Mouse (Mus musculus): ENCODE measurements around the gene Myadm. TPM values are rescaled to one million over a fixed set of nuclear protein-coding genes. Genes with fewer than 3 reads are reported as not detected.

Gene Myadm
- polyA plus RNA-seq, 1 experiment from 2014 or later, result 128 TPM

DNA sequence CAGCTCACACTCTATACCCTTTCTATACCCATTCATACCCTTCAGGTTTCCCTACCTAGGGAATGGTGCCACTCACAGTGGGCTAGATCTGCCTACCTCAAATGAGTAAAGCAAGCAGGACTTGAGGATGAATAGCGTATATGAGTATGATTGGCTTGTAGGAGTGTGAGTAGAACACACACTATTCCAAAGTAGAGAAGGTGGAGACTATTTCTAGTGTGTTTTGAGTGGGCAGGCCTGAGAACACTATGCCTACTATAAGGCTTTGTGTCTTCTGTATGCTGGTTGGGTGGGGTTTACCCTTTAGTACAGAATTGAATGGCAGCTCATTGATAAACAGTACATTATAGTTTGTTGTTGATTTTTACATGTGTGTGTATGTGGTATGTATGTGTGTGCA, 34.9 kb downstream of the Myadm start:
- no peak overlapping the region for H3K4me3 ChIP-seq (ENCODE audit: inconsistent target)
- 100% methylated on average over 1 of the region's 1 CpGs for WGBS (ENCODE audit: missing documents)

DNA sequence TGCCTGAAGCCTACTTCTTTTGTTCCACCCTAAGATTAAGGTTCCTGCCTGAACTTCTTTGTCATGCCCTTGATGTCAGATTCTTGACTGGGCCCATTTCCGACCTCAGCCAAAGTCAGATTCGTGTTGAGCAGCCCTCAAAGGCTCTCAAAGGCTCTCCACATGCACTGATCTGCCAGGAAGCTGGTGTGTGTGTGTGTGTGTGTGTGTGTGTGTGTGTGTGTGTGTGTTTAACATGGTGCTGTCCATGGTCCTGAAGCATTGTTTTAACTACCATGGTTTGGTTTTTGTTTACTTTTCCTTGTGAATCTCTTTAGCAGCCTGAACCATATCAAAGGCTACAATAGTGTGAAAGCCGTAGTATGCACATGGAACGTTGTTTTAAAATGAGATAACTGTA, 39.1 kb downstream of the Myadm start:
- no peak overlapping the region for H3K4me3 ChIP-seq (ENCODE audit: inconsistent target)
- H3K36me3 ChIP-seq (ENCODE audit: inconsistent target), result no peaks in the 10 kb centered on the region
- H3K79me2 ChIP-seq (ENCODE audit: inconsistent target), result no peaks in the 10 kb centered on the region
- WGBS (ENCODE audit: missing documents), result 85% methylated on average over 4 of the region's 4 CpGs
- no peak overlapping the region for H3K27ac ChIP-seq

More for the DNA sequence above, 34.9 kb downstream of the Myadm start:
- Histone ChIP-seq H3K79me2 (ENCODE audit: inconsistent target) (no peaks in the 10 kb centered on the region), H3K27ac (no peak overlapping the region), H3K36me3 (ENCODE audit: inconsistent target) (no peaks in the 10 kb centered on the region)

DNA sequence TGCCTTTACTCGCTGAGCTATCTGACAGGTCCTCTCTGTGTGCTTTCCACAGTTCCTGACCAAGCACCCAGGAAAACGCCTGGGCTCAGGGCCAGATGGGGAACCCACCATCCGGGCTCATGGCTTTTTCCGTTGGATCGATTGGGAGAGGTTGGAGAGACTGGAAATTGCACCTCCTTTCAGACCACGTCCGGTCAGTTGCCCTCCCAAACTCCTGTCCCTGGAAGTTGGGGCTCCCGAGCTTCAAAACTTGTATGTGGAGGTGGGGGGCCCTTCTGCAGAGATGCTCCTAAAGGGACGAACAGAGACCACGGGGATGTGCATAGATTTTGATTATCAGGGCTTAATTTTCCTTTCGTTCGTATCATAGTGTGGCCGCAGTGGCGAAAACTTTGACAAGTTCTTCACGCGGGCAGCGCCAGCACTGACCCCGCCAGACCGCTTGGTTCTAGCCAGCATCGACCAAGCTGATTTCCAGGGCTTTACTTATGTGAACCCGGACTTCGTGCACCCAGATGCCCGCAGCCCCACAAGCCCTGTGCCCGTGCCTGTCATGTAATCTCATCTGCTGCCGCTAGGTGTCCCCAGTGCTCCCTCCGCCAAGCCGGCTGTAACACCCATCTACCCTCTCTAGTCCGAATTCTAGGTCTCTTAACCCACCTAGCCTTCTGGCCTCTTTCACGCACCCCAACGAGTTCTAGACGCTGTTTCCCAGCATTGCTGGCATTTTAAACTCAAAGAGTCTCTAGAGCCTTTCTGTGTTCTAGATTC, 41.1 kb downstream of the Myadm start:
- Histone ChIP-seq H3K79me2 (ENCODE audit: inconsistent target) (no peaks in the 10 kb centered on the region), H3K27ac (no peak overlapping the region), H3K4me3 (ENCODE audit: inconsistent target) (no peak overlapping the region), H3K36me3 (ENCODE audit: inconsistent target) (no peaks in the 10 kb centered on the region)
- 23% methylated on average over 31 of the region's 31 CpGs for WGBS (ENCODE audit: missing documents)

DNA sequence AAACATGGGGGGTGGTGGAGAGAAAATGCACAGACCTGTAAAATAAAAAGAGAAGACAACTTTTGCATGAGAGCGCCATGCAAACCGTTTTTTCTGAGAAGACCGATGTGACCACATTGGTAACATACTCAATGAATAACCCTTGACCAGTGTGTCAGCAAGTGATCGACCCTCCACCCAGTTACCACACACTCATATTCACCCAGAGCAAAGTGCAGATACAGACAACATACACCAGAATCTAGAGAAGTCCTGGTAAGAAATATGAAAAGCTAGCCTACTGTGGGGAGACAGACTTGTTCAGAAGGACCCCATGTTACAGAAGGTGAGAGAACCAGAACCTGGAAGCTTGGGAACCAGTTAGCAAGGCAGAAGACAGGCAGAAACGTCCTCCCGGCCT, 42.3 kb downstream of the Myadm start:
- H3K27ac ChIP-seq, result no peak overlapping the region
- 55% methylated on average over 6 of the region's 6 CpGs for WGBS (ENCODE audit: missing documents)
- no peaks in the 10 kb centered on the region for H3K36me3 ChIP-seq (ENCODE audit: inconsistent target)
- H3K4me3 ChIP-seq (ENCODE audit: inconsistent target), result no peak overlapping the region
- no peaks in the 10 kb centered on the region for H3K79me2 ChIP-seq (ENCODE audit: inconsistent target)

DNA sequence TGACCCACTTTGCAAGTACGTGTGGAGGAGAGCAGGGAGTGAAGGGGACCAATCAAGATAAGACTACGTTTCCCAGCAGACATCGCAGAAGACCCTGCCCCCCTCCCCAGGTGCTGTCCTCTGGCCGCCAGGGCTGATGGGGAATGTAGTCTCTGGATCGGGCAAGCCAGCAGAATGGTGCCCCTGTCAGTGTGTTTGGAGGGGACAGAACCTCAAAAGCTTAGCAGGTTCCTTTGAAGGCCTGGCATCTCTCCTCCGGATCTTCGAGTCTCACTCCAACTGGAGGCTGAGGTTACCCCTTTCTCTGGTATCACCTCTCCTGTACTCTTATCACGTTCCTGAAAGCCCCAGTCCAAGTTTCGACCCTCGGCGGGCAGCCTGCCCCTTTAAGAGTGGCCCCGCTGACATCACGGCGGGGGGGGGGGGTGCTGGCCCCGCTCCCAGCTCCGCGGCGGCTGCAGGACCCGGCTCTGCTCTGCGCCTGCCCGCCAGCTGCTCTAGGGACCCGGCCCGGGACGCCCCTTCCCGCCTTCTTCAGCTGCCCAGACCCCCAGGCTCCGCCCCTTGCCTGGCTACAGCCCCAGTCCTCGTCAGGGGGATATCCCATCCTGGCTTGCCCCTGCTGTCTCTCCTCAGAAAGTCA, 42.8 kb downstream of the Myadm start:
- no peaks in the 10 kb centered on the region for H3K36me3 ChIP-seq (ENCODE audit: inconsistent target)
- no peaks in the 10 kb centered on the region for H3K79me2 ChIP-seq (ENCODE audit: inconsistent target)
- no peak overlapping the region for H3K27ac ChIP-seq
- H3K4me3 ChIP-seq (ENCODE audit: inconsistent target), result no peak overlapping the region
- WGBS (ENCODE audit: missing documents), result 3% methylated on average over 23 of the region's 27 CpGs

DNA sequence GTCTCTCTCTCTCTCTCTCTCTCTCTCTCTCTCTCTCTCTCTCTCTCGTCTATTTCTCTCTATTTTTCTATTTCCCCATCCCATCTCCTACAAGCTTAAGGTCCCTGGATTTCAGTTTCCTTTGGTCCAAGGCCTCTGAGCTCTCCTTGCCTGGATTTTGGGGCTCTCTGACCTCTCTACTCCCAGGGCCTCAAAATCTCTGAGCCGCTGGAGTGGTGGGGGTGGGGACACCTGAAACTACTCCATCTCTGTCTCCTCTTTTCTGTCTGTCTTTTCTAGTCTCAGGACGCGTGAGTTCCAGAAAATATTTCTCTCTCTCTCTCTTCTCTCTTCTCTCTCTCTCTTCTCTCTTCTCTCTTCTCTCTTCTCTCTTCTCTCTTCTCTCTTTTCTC, 43.3 kb downstream of the Myadm start:
- H3K27ac ChIP-seq, result no peak overlapping the region
- WGBS (ENCODE audit: missing documents), result 9% methylated on average over 3 of the region's 4 CpGs
- H3K79me2 ChIP-seq (ENCODE audit: inconsistent target), result no peaks in the 10 kb centered on the region
- H3K36me3 ChIP-seq (ENCODE audit: inconsistent target), result no peaks in the 10 kb centered on the region
- H3K4me3 ChIP-seq (ENCODE audit: inconsistent target), result no peak overlapping the region

DNA sequence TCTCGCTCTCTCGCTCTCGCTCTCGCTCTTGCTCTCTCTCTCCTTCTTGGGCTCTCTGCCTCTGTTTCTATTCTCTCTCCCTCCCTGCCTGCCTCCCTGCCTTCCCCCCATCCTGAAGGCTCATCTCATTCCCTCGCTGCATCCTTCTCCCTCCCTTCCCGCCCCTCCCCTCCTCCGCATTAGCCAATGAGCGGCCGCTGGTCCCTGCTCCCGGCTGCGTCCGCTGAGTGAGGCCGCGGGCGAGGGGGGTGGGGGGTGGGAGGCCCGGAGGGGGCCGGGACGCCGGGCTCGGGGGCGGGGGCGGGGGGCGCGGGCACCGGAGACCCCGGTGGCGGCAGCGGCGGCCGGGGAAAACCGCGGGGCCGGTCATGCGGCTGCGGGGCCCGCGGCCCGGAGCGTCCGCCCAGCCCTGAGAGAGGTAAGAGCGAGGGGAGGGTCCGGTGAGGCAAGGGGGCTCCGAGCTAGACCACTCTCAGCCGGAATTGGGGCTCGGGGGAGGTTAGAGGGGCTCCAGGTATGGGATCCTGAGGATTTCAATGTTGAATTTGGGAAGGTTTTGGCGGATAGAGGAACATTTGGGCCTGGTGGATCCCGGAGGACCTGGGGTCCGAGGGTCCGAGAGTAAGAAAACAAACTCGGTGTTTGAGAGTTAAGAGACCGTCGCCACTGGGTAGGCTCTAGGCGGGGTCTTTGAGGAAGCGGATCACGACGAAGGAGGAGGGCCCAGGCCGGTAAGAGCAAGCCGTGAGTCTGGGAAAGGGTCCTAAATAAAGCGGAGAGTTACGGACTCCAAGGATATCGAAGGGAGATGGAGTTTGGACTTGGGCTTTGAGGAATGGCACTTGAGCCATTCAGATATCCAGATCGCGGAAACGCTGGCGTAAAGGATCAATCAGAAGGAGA, 44.0 kb downstream of the Myadm start, which contains the start of gene Cacng7:
Gene Cacng7, plus strand, starts transcription at position 337 of the 903 bp plus-strand sequence.
- Histone ChIP-seq H3K27ac (no peak within 1 kb of the TSS), H3K36me3 (ENCODE audit: inconsistent target) (no peaks in the 10 kb centered on the region), H3K4me3 (ENCODE audit: inconsistent target) (no peak within 1 kb of the TSS), H3K79me2 (ENCODE audit: inconsistent target) (no peaks in the 10 kb centered on the region)
- WGBS (ENCODE audit: missing documents), result 15% methylated on average over 28 of the region's 65 CpGs

DNA sequence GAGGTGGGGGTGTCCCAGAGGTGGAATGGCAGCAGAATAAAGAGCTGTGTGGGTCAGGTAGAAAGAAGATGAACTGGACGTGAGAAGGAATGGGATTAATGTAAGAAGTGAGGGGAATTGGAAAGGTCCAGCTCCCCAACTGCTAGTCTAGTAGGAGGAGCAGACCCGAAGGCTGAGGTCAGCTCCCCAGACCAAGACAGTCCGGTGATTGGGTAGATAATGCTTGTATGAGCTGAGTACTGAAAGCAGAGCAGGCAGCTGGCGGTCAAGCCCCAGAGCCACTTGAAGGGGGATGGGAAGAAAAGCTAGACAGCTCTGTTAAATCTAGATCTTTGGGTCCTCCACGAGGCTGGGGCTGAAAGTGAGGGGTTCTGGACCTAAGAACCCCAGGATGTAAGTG, 44.7 kb downstream of the Myadm start:
- Histone ChIP-seq H3K4me3 (ENCODE audit: inconsistent target) (no peak overlapping the region), H3K27ac (no peak overlapping the region), H3K79me2 (ENCODE audit: inconsistent target) (no peaks in the 10 kb centered on the region), H3K36me3 (ENCODE audit: inconsistent target) (no peaks in the 10 kb centered on the region)
- 27% methylated on average over 5 of the region's 5 CpGs for WGBS (ENCODE audit: missing documents)

DNA sequence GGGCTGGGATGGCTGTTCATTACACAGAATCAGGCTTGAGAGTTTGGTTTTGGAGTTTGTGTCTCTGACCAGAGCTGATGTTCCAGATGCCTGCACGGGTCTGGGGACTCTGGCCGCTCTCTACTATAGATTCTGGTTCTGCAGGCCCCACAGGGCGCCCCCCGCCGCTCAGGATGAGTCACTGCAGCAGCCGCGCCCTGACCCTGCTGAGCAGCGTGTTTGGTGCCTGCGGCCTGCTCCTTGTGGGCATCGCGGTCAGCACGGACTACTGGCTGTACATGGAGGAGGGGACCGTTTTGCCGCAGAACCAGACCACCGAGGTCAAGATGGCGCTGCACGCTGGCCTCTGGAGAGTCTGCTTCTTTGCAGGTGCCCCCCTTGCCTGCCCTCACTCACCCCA, 47.5 kb downstream of the Myadm start:
- H3K36me3 ChIP-seq (ENCODE audit: inconsistent target), result no peaks in the 10 kb centered on the region
- no peaks in the 10 kb centered on the region for H3K79me2 ChIP-seq (ENCODE audit: inconsistent target)
- WGBS (ENCODE audit: missing documents), result 64% methylated on average over 17 of the region's 17 CpGs
- H3K4me3 ChIP-seq (ENCODE audit: inconsistent target), result no peak overlapping the region
- H3K27ac ChIP-seq, result no peak overlapping the region

DNA sequence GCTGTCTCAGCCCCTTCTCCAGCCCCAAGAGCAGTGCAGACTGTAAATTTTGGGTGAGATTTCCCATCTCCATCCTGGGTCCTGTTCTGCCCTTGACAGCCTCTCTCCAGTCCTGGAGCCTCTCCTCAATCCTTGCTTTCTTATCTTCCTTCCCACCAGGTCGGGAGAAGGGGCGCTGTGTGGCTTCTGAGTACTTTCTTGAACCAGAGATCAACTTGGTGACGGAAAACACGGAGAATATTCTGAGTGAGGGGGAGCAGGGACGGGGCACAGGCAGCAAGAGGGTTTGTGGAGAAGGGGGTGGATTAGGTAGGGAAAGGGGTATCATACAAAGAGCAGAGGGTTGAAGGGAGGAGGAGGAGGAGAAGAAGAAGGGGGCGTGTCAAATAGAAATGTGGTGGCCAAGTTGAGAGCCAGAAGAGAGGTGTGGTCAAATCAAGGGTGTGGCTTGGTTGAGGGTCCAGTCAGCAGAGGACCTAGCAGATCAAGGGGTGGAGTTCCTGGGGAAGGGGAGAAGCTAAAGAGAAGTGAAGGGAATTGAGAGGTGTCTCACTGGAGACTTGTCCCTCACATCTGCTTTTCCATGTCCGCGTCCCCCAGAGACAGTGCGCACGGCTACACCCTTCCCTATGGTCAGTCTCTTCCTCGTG, 49.5 kb downstream of the Myadm start:
- WGBS (ENCODE audit: missing documents), result 79% methylated on average over 10 of the region's 11 CpGs
- H3K4me3 ChIP-seq (ENCODE audit: inconsistent target), result no peak overlapping the region
- no peaks in the 10 kb centered on the region for H3K36me3 ChIP-seq (ENCODE audit: inconsistent target)
- H3K79me2 ChIP-seq (ENCODE audit: inconsistent target), result no peaks in the 10 kb centered on the region
- no peak overlapping the region for H3K27ac ChIP-seq

DNA sequence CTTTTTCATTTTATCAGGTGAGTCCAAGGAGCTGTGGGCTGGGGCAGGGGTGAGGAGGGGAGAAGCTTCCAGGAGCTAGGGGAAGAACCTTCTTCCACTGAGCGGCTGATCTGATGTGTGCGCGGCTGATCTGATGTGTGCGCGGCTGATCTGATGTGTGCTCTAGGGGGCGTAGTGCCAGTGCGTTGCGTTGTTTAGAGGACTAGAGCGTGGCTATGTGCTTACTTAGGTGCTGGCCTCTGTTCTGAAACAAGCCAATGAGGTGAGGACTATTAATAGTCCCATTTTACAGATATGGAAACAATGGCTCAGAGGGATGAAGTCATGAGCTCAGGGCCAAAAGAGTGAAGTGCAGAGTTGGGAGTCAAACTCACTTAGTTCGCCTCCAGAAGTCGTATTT, 50.1 kb downstream of the Myadm start:
- WGBS (ENCODE audit: missing documents), result 84% methylated on average over 11 of the region's 11 CpGs
- no peak overlapping the region for H3K4me3 ChIP-seq (ENCODE audit: inconsistent target)
- no peak overlapping the region for H3K27ac ChIP-seq
- no peaks in the 10 kb centered on the region for H3K36me3 ChIP-seq (ENCODE audit: inconsistent target)
- H3K79me2 ChIP-seq (ENCODE audit: inconsistent target), result no peaks in the 10 kb centered on the region

DNA sequence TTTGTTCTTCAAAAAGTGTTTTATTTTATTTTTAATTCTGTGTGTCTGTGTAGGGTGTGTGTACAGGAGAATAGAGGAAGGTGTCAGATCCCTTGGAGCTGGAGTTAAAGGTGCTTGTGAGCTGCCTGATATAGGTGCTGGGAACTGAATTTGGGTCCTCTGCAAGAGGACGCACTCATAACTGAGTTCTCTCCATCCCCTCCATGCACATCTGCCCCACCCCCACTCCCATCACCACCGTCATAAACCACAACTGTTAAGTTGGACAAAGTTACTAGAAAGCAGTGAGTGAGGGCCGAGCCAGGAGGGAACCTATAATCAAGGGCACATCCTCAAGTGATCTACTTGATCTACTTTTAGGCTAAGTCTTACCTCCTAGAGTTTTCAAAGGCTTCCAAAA, 55.0 kb downstream of the Myadm start:
- 66% methylated on average over 3 of the region's 3 CpGs for WGBS (ENCODE audit: missing documents)
- no peaks in the 10 kb centered on the region for H3K79me2 ChIP-seq (ENCODE audit: inconsistent target)
- no peak overlapping the region for H3K27ac ChIP-seq
- no peaks in the 10 kb centered on the region for H3K36me3 ChIP-seq (ENCODE audit: inconsistent target)
- H3K4me3 ChIP-seq (ENCODE audit: inconsistent target), result no peak overlapping the region

DNA sequence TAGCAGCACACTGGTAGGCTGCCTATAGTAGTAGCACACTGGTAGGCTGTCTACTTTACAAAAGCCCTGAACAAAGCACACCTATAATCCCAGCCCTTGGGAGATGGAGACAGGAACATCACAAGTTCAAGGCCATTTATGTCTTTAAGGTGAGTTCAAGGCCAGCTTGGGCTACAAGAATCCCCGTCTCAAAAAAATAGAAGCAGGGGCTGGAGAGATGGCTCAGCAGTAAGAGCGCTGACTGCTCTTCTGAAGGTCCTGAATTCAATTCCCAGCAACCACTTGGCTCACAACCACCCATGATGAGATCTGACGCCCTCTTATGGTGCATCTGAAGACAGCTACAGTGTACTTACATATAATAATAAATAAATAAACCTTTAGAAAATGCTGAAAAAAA, 56.4 kb downstream of the Myadm start:
- Histone ChIP-seq H3K79me2 (ENCODE audit: inconsistent target) (no peaks in the 10 kb centered on the region), H3K27ac (no peak overlapping the region), H3K4me3 (ENCODE audit: inconsistent target) (no peak overlapping the region), H3K36me3 (ENCODE audit: inconsistent target) (no peaks in the 10 kb centered on the region)
- 94% methylated on average over 3 of the region's 3 CpGs for WGBS (ENCODE audit: missing documents)
